Mouse (Mus musculus): ENCODE measurements around the gene Syt16.

Gene Syt16

DNA sequence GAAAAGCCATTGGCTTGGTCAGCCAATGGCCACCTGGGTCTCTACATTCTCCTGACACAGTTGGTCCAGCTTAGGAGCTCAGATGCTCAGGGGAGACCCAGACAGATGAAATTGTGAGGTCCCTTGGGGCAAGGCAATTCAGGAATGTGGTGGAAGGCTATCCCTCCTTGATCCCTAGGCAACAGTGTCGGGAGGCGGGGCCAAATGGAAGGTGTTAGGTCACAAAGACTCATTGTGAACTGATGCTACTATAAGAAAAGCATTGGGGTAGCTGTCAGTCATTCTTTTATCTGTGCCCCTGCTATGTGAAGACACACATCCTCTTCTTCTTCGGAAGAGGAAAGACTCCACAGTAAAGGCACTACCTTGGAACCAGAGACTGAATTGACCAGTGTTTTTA is 315.1 kb downstream of the Syt16 start:
- no peak for DNase-seq (ENCODE audit: low read depth, low spot score)

DNA sequence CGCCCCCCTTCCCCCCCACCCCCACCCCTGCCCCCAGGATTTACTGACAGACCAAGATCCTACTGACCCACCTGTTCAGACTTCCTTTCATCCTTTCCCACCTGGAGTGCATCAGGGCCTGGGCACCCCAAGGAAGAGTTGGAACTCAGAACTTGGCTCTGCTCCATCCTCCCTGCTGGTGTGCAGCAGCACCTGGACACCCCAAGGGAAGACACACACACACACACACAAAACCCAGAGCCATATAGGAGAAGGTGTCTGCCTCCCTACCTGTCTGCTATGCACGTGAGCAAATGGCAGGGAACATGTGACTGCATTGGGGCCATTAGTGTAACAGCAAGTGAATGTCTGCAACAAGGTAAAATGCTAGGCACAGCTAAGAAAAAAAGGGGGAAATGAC is 317.8 kb downstream of the Syt16 start:
- no peak for DNase-seq (ENCODE audit: low read depth, low spot score)

DNA sequence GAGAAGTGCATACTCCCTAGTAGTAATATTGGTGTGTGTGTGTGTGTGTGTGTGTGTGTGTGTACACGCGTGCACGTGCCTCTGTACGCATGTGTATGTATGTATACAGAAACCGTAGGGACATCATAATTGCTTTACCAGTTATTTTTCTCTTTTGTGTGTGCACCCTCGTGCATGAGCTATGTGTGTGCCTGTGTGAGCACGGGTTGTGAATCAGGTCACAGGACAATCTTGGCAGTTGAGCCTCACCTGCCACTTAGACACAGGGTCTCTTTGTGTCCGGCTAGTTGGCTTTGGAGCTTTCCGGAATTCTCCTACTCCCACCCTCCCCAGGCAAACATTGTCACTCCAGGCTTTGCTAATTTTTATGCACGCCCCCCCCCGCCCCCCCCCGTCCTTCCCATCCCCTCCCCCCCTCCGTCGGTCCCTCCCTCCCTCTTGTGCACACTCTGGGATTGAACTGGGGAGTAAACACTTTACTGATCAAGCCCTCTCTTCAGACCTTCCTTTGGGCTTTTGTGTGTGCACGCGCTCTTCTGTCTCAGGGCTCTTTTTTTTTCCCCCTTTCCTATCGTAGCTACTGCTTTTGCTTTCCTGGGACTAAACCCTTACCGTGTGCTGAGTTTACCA is 319.0 kb downstream of the Syt16 start, which contains the start of gene Gm11042:
Gene Gm11042, minus strand, starts transcription at position 51 of the 630 bp plus-strand sequence.
- DNase-seq (ENCODE audit: low read depth, low spot score), result no peak

DNA sequence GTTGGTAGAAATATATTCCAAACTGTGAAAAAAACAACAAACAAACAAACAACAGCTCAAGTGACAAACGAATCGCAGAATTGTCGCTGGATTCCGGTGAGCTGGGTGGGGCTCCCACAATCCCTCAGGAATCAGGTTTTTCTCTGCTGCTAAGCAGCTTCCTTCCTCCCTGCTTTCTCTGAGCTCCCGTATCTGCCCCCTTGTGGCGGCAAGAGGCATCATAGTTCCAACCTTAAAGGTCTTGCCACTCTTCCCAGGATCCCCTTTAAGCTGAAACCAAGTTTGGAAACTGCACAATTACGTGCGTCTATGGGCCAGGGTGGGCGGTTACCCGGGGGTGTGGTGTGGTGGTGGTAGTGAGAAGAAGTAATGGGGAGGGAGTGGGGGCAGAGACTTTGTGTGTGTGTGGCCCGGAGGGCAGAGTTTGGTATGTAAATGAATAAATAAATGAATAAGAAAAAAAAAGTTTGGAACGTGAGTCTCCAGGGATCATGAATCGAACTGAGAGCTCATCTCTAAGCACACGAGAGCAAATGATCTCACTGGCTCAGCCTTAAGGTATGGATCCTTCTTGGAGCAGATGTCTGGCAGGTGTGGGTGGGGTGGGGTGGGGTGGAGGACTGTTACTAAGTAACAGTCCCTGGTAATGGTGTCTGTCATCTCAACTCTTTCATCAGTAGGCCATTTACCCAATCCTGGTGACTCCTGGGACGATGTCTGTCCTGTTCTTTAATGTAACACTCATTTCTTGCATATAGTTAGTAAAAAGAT is 319.7 kb downstream of the Syt16 start:
- peak; percentile 92 for DNase-seq (ENCODE audit: low read depth, low spot score)

DNA sequence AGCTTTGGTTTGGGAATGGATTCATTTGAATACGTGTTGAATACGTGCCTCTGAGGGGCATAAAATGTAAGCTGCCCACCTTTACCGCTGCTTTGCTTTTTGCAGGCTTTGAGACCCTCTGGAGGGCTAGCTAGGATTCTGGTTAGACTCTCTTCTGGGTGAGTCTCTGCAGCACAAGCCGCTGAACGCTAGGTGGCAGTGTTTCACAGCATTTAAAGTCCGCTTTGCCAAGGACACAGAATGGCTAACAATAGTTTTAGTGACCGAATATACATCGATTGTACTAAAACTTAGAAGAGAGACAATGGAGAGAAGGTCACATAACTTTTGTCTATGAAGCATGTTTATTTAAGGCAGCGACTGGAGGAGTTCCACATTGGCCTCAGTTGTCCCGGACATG is 322.9 kb downstream of the Syt16 start:
- DNase-seq (ENCODE audit: low read depth, low spot score), result no peak

DNA sequence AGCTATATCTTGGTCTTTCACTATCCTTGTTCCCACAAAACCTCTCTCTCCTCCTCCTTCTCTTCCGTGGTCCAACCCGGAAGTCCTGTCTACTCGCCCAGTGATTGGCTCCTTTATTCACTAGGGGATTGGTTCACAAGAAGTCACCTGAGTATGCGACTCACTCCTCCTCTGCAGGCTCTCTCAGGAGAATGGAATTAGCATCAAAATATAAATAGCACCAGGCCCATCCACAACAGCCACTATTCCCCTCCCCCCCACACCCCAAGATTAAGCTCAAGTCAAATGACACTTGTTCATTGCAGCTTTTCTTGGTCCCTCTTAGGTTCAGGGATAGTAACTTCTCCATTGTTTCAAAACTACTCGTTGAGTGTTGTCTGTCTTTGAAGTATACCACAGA is 324.5 kb downstream of the Syt16 start:
- DNase-seq (ENCODE audit: low read depth, low spot score), result no peak
